Mouse (Mus musculus): Measurements from ENCODE around the gene Col4a2.

The Col4a2 gene

GRCm38 (mm10) chr8:11414304-11414703 lies 101.7 kb downstream of the Col4a2 start:
- no peak for DNase-seq (ENCODE audit: low read depth, low spot score)

GRCm38 (mm10) chr8:11415089-11415488 lies 102.5 kb downstream of the Col4a2 start:
- DNase-seq (ENCODE audit: low read depth, low spot score) = no peak

GRCm38 (mm10) chr8:11417762-11418161 lies 105.2 kb downstream of the Col4a2 start:
- DNase-seq (ENCODE audit: low read depth, low spot score) = no peak

GRCm38 (mm10) chr8:11419232-11419631 lies 106.6 kb downstream of the Col4a2 start:
- no peak for DNase-seq (ENCODE audit: low read depth, low spot score)

GRCm38 (mm10) chr8:11419645-11420044 lies 107.0 kb downstream of the Col4a2 start:
- peak; percentile 69 for DNase-seq (ENCODE audit: low read depth, low spot score)

GRCm38 (mm10) chr8:11421105-11421504 lies 108.5 kb downstream of the Col4a2 start:
- DNase-seq (ENCODE audit: low read depth, low spot score) = peak; percentile 78

GRCm38 (mm10) chr8:11421968-11422367 lies 109.4 kb downstream of the Col4a2 start:
- DNase-seq (ENCODE audit: low read depth, low spot score) = no peak

- no peak for DNase-seq (ENCODE audit: low read depth, low spot score)
Observed at GRCm38 (mm10) chr8:11423091-11423490, 110.5 kb downstream of the Col4a2 start.

- peak; percentile 81 for DNase-seq (ENCODE audit: low read depth, low spot score)
Observed at GRCm38 (mm10) chr8:11430688-11431087, 118.1 kb downstream of the Col4a2 start.

- peak; percentile 66 for DNase-seq (ENCODE audit: low read depth, low spot score)
Observed at GRCm38 (mm10) chr8:11437862-11438261, 125.3 kb downstream of the Col4a2 start.

- no peak for DNase-seq (ENCODE audit: low read depth, low spot score)
Observed at GRCm38 (mm10) chr8:11441291-11441690, 128.7 kb downstream of the Col4a2 start.

- no peak for DNase-seq (ENCODE audit: low read depth, low spot score)
Observed at GRCm38 (mm10) chr8:11443611-11444010, 131.0 kb downstream of the Col4a2 start.

- DNase-seq (ENCODE audit: low read depth, low spot score) = no peak
Observed at GRCm38 (mm10) chr8:11444216-11444615, 131.6 kb downstream of the Col4a2 start.

- no peak for DNase-seq (ENCODE audit: low read depth, low spot score)
Observed at GRCm38 (mm10) chr8:11445790-11446189, 133.2 kb downstream of the Col4a2 start.

- no peak for DNase-seq (ENCODE audit: low read depth, low spot score)
Observed at GRCm38 (mm10) chr8:11447910-11448570, 135.4 kb downstream of the Col4a2 start.

- DNase-seq (ENCODE audit: low read depth, low spot score) = peak; percentile 24
Observed at GRCm38 (mm10) chr8:11450184-11451113, 137.8 kb downstream of the Col4a2 start.

- no peak for DNase-seq (ENCODE audit: low read depth, low spot score)
Observed at GRCm38 (mm10) chr8:11452152-11452551, 139.5 kb downstream of the Col4a2 start.

GRCm38 (mm10) chr8:11452559-11452958 lies 140.0 kb downstream of the Col4a2 start:
- no peak for DNase-seq (ENCODE audit: low read depth, low spot score)

GRCm38 (mm10) chr8:11452974-11453373 lies 140.4 kb downstream of the Col4a2 start:
- no peak for DNase-seq (ENCODE audit: low read depth, low spot score)

- no peak for DNase-seq (ENCODE audit: low read depth, low spot score)
Observed at GRCm38 (mm10) chr8:11454228-11454627, 141.6 kb downstream of the Col4a2 start.

- no peak for DNase-seq (ENCODE audit: low read depth, low spot score)
Observed at GRCm38 (mm10) chr8:11457278-11457677, 144.7 kb downstream of the Col4a2 start.

GRCm38 (mm10) chr8:11457981-11458836 lies 145.6 kb downstream of the Col4a2 start:
- DNase-seq (ENCODE audit: low read depth, low spot score) = no peak
